Mouse (Mus musculus): ENCODE results near the gene Fermt2.

The Fermt2 gene

DNA sequence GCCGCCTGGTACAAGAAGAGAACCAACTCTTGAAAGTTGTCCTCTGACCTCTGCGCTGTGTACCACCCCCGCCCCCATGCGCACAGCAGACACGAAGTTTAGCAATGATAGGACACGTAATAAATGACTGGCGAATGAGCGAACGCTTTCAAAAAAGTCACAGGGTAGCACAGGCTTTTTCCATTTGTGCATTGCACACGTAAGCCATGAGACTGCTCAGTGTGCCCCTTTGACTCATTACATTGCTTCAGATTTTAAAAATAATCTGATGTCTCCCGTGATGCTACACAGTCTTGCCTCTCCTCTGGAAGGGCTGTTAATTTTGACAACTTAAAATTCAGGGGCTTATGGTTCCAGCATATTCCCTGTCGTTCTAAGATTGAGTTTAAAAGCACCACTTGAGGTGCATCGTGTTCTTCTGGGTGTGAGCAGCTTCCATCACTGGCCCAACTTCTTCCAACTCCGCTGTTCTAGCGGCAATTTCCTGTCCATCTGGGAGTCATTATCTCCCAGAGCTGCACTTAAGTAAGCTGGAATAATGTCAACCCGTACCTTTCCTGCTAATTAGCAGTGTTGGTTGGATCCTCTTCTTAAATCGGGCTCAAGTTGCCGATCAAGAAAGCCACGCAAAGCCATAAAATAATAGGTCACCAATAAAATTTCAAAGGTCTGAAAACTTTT is 91.5 kb downstream of the Fermt2 start:
- no peak for DNase-seq (ENCODE audit: low read depth, low spot score)

DNA sequence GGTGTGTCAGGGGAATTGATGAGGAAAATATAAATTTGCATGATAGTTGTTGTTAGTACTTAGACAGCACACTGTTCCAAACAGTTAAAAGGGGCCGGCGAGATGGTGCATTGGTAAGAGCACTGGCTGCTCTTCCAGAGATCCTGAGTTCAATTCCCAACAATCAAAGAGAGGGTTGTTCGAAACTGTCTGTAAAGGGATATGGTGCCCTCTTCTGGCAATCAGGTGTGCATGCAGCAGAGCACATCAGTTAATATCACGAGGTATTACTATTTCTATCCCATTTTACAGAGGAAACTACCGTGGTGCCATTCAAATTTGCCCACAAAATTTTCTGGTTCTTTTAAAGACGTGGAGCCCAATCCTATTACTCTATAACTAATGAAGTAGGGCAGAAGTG is 95.7 kb downstream of the Fermt2 start:
- no peak for DNase-seq (ENCODE audit: low read depth, low spot score)

DNA sequence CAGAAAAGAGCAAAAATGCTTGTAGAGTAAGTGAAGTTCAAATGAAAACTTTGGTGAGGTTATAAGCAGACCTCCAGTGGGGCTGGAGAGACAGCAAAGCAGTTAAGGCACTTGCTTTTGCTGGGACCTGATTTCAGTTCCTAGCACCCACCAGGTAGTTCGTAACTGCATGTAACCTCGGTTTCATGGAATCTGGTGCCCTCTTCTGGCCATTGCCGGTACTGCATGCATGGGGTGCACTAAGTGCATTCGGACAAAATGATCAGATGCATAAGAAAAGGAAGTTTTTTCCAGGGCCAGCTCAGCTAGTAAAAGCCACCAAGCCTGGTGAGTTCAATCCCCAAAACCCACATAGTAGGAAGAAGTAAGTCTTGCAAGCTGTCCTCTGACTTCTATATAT is 97.9 kb downstream of the Fermt2 start:
- DNase-seq (ENCODE audit: low read depth, low spot score) = no peak

DNA sequence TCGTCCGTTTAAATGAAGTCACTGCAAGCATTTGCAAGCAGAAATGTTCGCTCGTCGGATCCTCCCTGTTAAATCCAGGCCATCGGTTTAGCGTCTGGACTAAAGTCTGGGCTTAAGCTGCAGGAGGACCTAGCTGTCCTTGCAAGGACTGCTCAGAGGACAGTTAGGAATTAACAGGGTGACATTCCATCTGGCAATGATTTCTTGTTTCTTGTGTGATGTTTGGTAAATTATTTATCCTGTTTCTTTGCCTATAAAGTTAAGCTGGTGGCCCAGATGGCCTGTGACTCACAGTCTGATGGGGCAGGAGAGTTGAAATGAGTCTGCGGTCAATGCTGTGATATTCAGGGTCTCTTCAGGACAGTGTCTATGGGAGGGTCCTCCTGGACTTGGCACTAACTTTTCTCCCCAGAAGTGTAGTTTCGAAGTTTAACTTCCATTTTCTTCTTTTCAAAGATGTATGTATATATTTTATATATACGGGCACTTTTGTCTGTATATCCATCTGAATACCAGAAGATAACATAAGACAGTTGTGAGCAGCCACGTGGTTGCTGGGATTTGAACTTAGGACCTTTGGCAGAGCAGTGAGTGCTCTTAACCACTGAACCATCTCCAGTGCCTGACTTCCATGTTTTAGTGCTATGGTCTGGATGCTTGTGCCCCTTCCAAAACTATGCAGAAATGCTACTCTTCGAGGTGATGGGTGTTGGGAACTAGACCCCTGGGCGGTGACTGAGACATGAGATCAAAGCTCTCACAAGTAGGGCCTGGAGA is 99.7 kb downstream of the Fermt2 start:
- no peak for DNase-seq (ENCODE audit: low read depth, low spot score)

DNA sequence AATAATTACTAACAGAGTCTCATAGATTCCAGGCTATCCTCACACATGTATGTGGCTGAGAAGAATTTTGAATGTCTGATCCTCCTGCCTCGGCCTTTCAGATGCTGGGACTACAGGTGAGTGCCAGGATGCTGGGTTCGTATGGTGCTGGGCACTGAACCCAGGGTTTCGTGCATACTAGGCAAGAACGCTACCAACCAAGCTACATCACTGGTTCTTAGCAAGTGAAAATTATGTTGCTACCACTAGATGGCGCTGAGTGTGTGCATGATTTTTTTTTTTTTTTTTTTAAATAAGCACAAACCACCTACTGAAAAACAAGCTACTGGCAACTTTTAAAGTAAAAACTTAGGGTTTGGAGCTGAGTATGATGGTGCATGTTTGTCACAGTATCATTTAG is 106.7 kb downstream of the Fermt2 start:
- DNase-seq (ENCODE audit: low read depth, low spot score) = peak; percentile 29

DNA sequence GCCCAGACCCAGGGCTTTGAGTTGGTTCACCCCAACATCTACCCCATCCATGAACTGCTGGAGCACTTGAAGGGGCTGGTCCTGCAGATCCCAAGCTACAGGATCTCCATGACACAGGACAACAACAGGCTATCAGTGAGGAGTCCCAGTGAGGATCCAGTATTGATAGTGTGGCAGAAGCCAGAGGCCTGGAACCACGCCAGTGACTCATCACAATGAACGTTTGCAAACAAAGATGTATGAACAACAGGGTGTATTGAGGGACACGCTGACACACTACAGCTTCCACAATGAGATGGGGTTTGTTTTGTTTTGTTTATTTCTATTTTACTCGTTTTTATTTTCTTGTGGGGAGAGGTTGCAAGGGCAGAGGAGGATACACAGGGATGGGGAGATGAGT is 107.5 kb downstream of the Fermt2 start:
- no peak for DNase-seq (ENCODE audit: low read depth, low spot score)

DNA sequence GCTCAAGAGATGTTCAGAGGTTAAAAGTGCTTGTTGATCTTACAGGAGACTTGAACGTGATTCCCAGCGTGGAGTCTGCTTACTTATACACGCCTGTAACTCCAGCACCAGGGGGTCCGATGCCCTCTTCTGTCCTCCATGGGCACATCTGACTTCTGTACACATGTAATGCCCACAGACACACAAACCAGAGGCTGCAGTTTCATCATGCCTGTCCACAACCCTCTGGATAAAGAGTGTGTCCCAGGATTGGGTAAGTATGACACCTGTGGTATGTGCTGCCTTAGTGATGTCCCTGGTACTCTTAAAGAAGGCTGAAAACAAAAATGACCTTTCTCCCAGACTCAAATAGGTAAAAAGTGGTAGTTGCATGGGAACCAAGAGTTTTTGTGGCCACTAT is 110.6 kb downstream of the Fermt2 start:
- DNase-seq (ENCODE audit: low read depth, low spot score) = no peak

DNA sequence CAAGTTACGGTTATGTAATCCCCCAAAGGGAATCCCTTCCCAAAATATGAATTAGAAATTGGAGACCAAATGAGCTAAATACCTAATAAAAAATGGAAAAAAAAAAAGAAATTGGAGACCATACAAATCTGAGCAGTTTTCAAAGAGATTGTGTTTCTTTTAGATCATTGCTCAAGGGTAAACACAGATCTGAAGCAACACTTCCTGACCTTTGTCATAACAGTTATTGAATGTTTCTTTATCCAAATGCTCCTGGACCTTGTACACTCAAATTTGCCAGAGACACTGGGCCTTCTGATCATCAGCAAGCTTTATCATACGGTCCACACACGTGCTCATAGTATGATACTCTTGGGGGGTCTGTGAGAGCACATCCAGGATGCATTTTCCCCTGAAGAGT is 111.4 kb downstream of the Fermt2 start:
- no peak for DNase-seq (ENCODE audit: low read depth, low spot score)

DNA sequence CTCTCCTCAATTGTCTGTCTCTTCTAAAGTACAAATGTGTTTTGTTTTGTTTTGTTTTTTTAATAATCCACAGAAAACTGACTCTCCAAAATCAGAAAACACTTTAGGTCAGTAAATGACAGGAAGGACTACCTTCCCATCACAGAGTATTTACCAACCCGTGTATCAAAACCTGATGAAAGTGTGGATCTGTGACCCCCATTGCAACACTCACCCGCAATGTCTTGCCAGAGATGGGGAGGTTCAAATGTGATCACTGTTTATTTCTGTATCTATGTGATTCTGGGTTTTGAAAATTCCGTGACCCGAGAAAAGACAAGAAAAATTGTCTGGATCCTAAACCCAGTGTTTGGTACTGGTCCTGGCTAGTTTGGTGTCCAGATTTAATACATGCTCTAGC is 113.7 kb downstream of the Fermt2 start:
- no peak for DNase-seq (ENCODE audit: low read depth, low spot score)

Measured in c-Kit-negative CD71-positive TER-119-positive erythroid progenitor cells, embryonic 14.5 days (primary cell).